Mouse (Mus musculus) intestine, embryonic 15.5 days (tissue): Measurements from ENCODE around the gene Ddx4. TPM values are rescaled to one million over a fixed set of nuclear protein-coding genes. Genes with fewer than 3 reads are reported as not detected.

ENCODE experiments used
- ATAC-seq: fragments of 200-750 bp; cut with Nextera tagmentation; 2 replicates; pipeline ENCODE4 v1.8.0; 2017; ENCODE audit warnings: moderate TSS enrichment, moderate library complexity
- H3K27ac ChIP-seq: fragments of 300-500 bp; sonication (generic); 2 replicates; pipeline ENCODE4 v1.5.1; 2015; ENCODE audit warnings: mild to moderate bottlenecking, inconsistent platforms
- H3K27me3 ChIP-seq: fragments of 300-500 bp; sonication (generic); replicated peaks from 2 replicates; pipeline ENCODE4 v1.6.1; 2015; ENCODE audit warnings: inconsistent platforms
- H3K36me3 ChIP-seq: fragments of 300-500 bp; sonication (generic); 2 replicates; pipeline ENCODE4 v1.6.1; 2015; ENCODE audit warnings: inconsistent platforms
- H3K4me1 ChIP-seq: fragments of 300-500 bp; sonication (generic); replicated peaks from 2 replicates; pipeline ENCODE4 v1.6.1; 2015; ENCODE audit warnings: inconsistent platforms
- H3K4me2 ChIP-seq: fragments of 300-500 bp; sonication (generic); replicated peaks from 2 replicates; pipeline ENCODE4 v1.6.1; 2015; ENCODE audit warnings: mild to moderate bottlenecking, inconsistent platforms
- H3K4me3 ChIP-seq: fragments of 300-500 bp; sonication (generic); replicated peaks from 2 replicates; pipeline ENCODE4 v1.5.1; 2015; ENCODE audit warnings: inconsistent platforms
- H3K9ac ChIP-seq: fragments of 300-500 bp; sonication (generic); 2 replicates; pipeline ENCODE4 v1.6.1; 2015; ENCODE audit warnings: inconsistent platforms
- H3K9me3 ChIP-seq: fragments of 300-500 bp; sonication (generic); 2 replicates; pipeline ENCODE4 v1.6.1; 2016; ENCODE audit warnings: inconsistent platforms
- WGBS: fragments of 180-500 bp; shearing (Covaris S2); methylation state at CpG from one replicate; pipeline ENCODE4 v1.1.7; 2015; 5-methylcytosine and 5-hydroxymethylcytosine counted together
- polyA plus RNA-seq: library from polyadenylated mRNA; unstranded; fragments of >200 nt; fragmentation: Nextera tagmentation; extraction: Ambion mirVana; gene quantifications from 2 replicates; pipeline ENCODE4 v1.2.1, GENCODE M21; 2015

Gene Ddx4
- polyA plus RNA-seq = 0.25 and 0.52 TPM in 2 replicates

DNA sequence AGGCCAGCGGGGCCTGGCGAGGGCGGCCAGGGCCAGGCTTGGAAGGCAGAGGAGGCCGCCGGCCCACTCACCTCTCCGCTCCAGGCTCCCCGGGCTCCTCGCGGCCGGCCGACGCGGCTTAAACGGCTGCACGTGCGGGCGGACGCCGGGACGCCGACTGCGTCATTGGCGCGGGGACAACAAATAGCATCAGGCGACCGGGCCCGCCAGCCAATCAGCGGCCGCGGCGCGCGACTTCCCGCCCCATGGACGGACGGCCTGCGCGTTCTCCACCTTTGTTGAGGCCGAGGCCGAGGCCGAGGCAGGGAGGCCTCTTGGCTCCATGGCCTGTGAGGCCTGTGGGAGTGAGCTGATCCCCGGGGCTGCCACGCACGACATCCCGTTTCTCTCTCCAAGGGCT lies at the start of gene Ddx4:
Gene Ddx4, minus strand, starts transcription at position 271 of the 400 bp plus-strand sequence.
- H3K27ac ChIP-seq = no peak within 1 kb of the TSS
- no peak within 1 kb of the TSS for H3K4me3 ChIP-seq
- H3K36me3 ChIP-seq = no peaks in the 10 kb centered on the region
- H3K4me1 ChIP-seq = no peaks in the 10 kb centered on the region
- H3K9ac ChIP-seq = no peak within 1 kb of the TSS
- H3K9me3 ChIP-seq = 0 out of 2 replicates have a peak, but pooled peaks cover 4% of the 10 kb centered on the region
- no peaks in the 10 kb centered on the region for H3K27me3 ChIP-seq
- H3K4me2 ChIP-seq = no peak within 1 kb of the TSS
- ATAC-seq = no peak
- 69% methylated on average over 45 of the region's 45 CpGs for WGBS

DNA sequence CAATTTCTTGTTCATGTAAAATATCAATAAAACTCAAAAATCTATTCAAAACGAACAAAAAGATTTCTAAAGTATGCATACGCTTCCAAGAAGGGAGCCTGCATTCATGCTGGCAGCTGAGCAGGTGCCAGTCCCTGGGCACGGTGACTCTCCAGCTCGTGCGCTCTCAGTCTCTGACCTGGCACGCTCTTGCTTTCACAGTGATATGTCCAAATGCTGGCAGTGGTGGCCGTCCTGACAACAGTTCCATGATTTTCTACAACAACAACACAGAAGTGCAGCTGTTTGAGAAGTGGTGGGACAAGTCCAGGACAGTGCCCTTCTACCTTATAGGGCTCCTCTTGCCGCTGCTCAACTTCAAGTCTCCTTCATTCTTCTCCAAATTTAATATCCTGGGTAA lies 49.0 kb upstream of the Ddx4 start:
- H3K9ac ChIP-seq = no peak overlapping the region
- WGBS = 89% methylated on average over 8 of the region's 8 CpGs

DNA sequence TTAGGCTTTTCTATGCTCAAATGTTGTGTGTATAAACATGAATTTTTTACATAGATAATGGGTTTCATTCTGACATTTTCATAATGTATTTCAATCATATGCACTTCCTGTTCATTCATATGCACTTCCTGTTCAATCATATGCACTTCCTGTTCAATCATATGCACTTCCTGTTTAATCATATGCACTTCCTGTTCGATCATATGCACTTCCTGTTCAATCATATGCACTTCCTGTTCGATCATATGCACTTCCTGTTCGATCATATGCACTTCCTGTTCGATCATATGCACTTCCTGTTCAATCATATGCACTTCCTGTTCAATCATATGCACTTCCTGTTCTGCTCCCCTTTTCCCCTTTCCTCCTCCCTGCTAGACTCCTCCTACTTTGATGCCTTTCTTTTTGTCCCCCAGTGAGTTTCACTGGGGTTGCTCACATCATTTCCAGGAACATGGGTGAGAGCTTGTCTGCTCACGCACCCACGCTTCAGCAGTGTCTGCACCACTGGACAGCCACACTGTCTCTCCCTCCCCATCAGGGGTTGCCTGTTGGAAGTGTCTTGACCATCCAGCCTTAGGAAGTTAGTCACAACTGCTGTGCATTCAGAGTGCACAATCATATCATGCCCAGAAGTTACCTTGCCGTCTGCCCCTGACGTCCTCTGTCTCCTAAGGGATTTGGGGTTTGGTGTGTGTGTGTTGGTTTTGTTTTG lies 43.4 kb upstream of the Ddx4 start:
- WGBS = 95% methylated on average over 8 of the region's 8 CpGs

More for the DNA sequence above, 49.0 kb upstream of the Ddx4 start:
- H3K4me1 ChIP-seq = no peaks in the 10 kb centered on the region
- H3K36me3 ChIP-seq = no peaks in the 10 kb centered on the region; the same call in 1 of the 2 replicates
- H3K27ac ChIP-seq = no peak overlapping the region
- H3K9me3 ChIP-seq = no peaks in the 10 kb centered on the region
- no peaks in the 10 kb centered on the region for H3K27me3 ChIP-seq
- ATAC-seq = no peak
- H3K4me3 ChIP-seq = no peak overlapping the region
- no peak overlapping the region for H3K4me2 ChIP-seq

DNA sequence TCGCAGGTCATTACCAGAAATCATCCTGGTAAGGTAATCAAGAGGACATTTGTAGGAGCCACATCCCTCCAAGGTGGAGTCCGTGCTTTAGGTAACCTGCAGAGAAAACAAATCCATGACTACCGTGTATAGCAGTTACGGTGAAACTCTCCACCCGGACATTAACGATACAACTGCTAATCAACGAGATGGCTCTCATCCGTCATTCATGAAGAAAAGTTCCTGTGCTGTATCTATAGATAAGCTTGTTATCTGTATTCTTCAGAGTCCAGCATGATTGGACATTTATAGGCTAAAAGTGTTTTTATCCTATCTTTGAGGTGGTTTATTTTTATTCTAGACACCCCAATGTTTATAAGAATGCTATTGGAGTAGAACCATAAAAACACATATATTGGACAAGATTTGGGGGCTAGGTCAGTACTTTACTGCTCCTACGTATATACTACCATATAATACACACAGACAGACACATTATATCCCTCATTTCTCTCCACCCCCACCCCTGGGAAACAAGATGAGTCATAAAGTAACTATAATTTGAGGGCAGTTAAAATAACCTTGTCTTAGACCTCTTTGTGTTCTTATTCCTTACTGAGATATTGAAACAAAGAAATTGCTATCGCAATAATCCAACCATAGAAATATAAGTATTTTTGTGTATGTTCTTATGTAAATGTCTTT lies 40.7 kb upstream of the Ddx4 start:
- WGBS = 79% methylated on average over 10 of the region's 10 CpGs
- Histone ChIP-seq H3K4me3 (no peak overlapping the region), H3K36me3 (peaks cover 6% of the 10 kb centered on the region; the same call in 1 of the 2 replicates), H3K27ac (no peak overlapping the region), H3K27me3 (no peaks in the 10 kb centered on the region), H3K4me2 (no peak overlapping the region), H3K9ac (no peak overlapping the region), H3K9me3 (no peaks in the 10 kb centered on the region), H3K4me1 (no peaks in the 10 kb centered on the region)
- peak; percentile 56 for ATAC-seq

More for the DNA sequence above, 43.4 kb upstream of the Ddx4 start:
- H3K36me3 ChIP-seq = peaks cover 6% of the 10 kb centered on the region
- H3K4me1 ChIP-seq = no peaks in the 10 kb centered on the region
- H3K27me3 ChIP-seq = no peaks in the 10 kb centered on the region
- no peak overlapping the region for H3K9ac ChIP-seq
- H3K4me2 ChIP-seq = no peak overlapping the region
- H3K27ac ChIP-seq = no peak overlapping the region
- no peaks in the 10 kb centered on the region for H3K9me3 ChIP-seq
- no peak overlapping the region for H3K4me3 ChIP-seq
- no peak for ATAC-seq

DNA sequence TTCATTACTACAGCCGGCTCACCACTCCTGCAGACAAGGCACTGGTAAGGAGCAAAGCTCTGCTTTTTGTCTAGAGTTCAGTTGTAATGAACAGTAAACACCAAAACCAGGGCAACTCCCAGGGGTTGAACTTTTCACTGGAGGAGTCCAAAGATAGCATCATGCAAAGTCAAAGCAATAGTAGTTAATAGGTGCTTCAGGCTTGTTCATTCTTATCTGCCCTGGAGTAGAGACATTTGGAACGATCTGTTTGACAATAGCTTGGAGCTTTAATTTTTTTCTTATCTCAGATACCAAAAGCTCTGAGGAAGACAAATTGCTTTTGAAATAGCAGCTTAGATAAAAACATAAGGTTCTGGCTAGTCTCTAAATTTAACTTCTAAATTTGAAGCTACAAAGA lies 33.9 kb upstream of the Ddx4 start:
- H3K36me3 ChIP-seq = no peaks in the 10 kb centered on the region
- WGBS = 27% methylated on average over 2 of the region's 2 CpGs
- H3K9me3 ChIP-seq = no peaks in the 10 kb centered on the region
- ATAC-seq = no peak
- no peak overlapping the region for H3K9ac ChIP-seq
- H3K4me1 ChIP-seq = no peaks in the 10 kb centered on the region
- H3K4me2 ChIP-seq = no peak overlapping the region
- no peaks in the 10 kb centered on the region for H3K27me3 ChIP-seq
- H3K27ac ChIP-seq = no peak overlapping the region
- H3K4me3 ChIP-seq = no peak overlapping the region

DNA sequence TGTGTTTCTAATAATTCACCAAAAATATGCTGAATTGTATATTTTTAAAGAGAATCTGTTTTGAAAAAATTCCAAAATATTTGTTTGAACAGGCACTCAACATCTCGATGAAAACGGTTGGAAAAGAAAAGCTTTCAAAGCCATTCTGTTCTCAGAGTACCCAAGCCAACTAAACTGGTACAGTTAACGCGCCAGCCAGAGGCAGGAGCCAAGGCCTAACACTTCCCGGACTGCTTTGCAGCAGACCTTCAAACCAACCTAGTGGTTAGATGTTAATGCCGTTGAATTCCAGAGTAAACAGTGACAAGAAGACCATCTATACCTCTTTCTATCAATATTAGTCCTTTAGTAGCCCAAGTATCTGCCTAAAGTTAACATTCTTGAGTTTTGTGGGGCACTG lies 31.7 kb upstream of the Ddx4 start:
- no peak overlapping the region for H3K9ac ChIP-seq
- no peak overlapping the region for H3K4me2 ChIP-seq
- no peaks in the 10 kb centered on the region for H3K4me1 ChIP-seq
- no peaks in the 10 kb centered on the region for H3K36me3 ChIP-seq
- H3K4me3 ChIP-seq = no peak overlapping the region
- H3K27me3 ChIP-seq = no peaks in the 10 kb centered on the region
- H3K27ac ChIP-seq = no peak overlapping the region
- no peak for ATAC-seq
- WGBS = 80% methylated on average over 6 of the region's 6 CpGs
- no peaks in the 10 kb centered on the region for H3K9me3 ChIP-seq

DNA sequence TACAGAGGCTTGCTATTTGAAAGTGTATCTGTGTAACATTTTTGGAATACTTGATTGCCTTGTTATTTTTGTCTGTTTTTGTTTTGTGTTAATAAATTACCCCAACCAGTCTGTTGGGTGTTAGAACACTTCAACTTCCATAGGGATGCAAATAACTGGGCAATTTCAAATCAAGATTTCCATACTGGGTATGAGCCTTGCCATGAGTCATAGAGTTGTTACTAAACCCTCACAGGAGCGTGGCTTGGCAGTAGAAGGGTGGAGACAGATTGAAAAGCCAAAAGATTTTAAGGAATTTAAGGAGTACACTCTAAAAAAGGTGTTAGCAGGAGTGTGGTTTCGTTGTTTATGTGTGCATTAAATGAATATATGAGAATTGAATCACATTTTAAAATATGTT lies 31.0 kb upstream of the Ddx4 start:
- no peaks in the 10 kb centered on the region for H3K9me3 ChIP-seq
- H3K9ac ChIP-seq = no peak overlapping the region
- no peaks in the 10 kb centered on the region for H3K4me1 ChIP-seq
- H3K4me2 ChIP-seq = no peak overlapping the region
- no peak overlapping the region for H3K4me3 ChIP-seq
- H3K27me3 ChIP-seq = no peaks in the 10 kb centered on the region
- no peak overlapping the region for H3K27ac ChIP-seq
- WGBS = 75% methylated on average over 2 of the region's 2 CpGs
- no peaks in the 10 kb centered on the region for H3K36me3 ChIP-seq
- no peak for ATAC-seq

DNA sequence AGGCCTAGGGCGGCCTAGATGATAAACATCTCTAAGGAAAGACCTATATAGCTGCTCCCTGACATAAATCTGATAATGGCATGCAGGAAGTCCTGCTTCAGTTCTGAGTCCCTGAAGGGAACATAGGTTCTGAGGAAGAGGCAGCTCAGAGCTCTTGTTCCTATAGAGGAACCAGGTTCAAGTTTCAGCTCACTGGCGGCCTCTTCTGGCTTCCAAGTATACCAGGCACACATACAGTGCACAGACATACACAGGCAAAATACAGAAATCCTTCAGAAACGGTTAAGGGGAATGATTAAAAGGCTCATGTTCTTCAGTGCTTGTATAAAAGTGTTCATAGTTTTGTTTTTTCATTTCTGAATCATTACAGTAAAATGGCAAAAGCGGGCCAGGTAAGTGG lies 25.9 kb upstream of the Ddx4 start:
- Histone ChIP-seq H3K9me3 (no peaks in the 10 kb centered on the region), H3K9ac (no peak overlapping the region), H3K36me3 (no peaks in the 10 kb centered on the region), H3K27ac (no peak overlapping the region), H3K4me3 (no peak overlapping the region), H3K4me1 (no peaks in the 10 kb centered on the region), H3K4me2 (no peak overlapping the region), H3K27me3 (no peaks in the 10 kb centered on the region)
- WGBS = 92% methylated on average over 4 of the region's 4 CpGs
- no peak for ATAC-seq

DNA sequence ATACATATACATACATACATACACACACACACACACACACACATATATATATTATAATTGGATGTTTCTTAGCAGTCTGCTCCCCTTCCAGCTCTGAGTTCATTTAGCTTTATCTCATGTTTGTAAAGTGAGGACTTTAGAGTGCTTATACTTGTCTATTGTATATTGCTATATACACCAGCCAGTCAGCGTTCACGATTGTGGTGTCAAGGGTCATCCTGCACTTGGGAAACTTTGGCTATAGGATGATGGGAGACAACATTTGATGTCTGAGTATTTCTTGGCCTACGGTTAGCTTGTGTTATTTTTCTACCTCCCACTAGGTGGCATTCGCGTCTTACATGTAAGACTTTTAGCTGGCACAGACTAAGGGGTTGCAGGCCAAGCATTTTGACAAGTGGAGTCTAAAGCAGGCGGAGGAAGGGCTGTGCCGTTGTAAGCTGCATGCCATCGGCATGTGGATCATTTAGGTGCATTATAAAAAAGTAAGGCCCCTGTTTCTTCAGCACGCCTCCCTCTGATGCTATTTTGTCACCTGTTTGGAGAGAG lies 21.7 kb upstream of the Ddx4 start:
- Histone ChIP-seq H3K27me3 (no peaks in the 10 kb centered on the region), H3K27ac (no peak overlapping the region), H3K9ac (no peak overlapping the region), H3K4me1 (no peaks in the 10 kb centered on the region), H3K4me3 (no peak overlapping the region), H3K9me3 (no peaks in the 10 kb centered on the region), H3K4me2 (no peak overlapping the region), H3K36me3 (no peaks in the 10 kb centered on the region)
- 12% methylated on average over 9 of the region's 9 CpGs for WGBS
- peak; percentile 86 for ATAC-seq

DNA sequence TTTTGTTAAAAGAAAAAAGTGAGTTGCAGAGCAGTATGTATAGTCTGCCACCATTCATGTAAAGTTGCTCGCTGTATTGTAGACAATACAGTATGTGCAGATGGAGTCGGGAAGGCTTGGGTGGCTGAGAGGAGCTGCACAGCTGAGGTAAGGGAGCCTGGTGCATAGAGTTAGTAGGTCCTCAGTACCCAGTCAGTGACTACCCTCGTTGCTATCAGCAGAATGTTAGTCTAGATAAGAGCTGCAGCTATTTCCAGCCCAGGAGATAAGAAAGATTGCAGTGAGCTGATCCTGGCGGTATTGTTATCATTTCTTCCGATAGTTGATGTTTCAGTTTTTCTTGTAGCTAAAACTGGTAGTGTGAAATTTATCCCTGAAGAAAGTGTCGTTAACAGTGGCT lies 20.5 kb upstream of the Ddx4 start:
- H3K4me1 ChIP-seq = no peaks in the 10 kb centered on the region
- no peaks in the 10 kb centered on the region for H3K27me3 ChIP-seq
- H3K9me3 ChIP-seq = no peaks in the 10 kb centered on the region
- ATAC-seq = peak; percentile 62; the same call in 1 of the 2 replicates
- H3K27ac ChIP-seq = no peak overlapping the region
- H3K9ac ChIP-seq = no peak overlapping the region
- H3K36me3 ChIP-seq = no peaks in the 10 kb centered on the region
- H3K4me3 ChIP-seq = no peak overlapping the region
- WGBS = 63% methylated on average over 6 of the region's 6 CpGs
- no peak overlapping the region for H3K4me2 ChIP-seq

DNA sequence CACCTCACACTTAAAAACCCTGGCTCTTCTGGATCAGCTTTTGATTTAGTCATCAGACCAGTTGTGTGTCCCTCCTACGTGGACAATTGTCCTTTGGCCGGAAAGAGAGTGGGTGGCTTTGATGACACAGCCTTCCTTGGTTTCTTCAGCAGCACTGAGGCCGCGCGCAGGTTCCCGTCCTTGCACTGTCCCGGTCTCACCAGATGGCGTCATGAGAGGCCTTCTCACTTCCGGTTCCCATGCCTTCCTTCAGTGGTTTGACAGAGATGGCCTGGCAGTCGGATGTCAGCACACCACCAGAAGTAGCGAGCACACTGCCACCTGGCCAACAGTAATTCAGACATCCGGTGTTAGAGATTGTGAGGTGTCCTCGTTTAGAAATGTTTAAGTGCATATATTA lies 19.4 kb upstream of the Ddx4 start:
- Histone ChIP-seq H3K4me1 (no peaks in the 10 kb centered on the region), H3K4me3 (no peak overlapping the region), H3K9ac (no peak overlapping the region), H3K4me2 (no peak overlapping the region), H3K9me3 (no peaks in the 10 kb centered on the region), H3K27ac (no peak overlapping the region), H3K36me3 (no peaks in the 10 kb centered on the region), H3K27me3 (no peaks in the 10 kb centered on the region)
- no peak for ATAC-seq
- WGBS = 71% methylated on average over 13 of the region's 13 CpGs

DNA sequence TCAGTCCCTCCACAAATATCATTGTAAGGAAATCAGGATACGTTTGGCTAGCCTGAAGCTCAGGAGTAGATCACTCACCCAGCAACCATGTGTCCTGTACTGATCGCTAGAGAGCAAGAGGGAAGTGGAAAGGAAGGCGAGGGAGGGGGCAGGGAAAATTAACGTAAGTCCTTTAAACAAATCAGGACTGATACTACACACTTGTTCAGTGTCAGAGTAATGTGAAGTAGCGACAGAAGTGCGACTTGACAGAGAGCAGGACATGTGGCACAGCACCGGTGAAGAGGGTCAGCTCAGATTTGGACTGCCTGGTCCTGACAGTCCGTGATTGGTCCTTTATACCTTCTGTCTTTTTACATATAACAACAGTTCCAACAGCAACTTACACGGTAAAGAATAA lies 14.9 kb upstream of the Ddx4 start:
- no peak for ATAC-seq
- WGBS = 67% methylated on average over 9 of the region's 9 CpGs
- Histone ChIP-seq H3K9me3 (no peaks in the 10 kb centered on the region), H3K27ac (no peak overlapping the region), H3K4me3 (no peak overlapping the region), H3K27me3 (no peaks in the 10 kb centered on the region), H3K4me2 (no peak overlapping the region), H3K4me1 (no peaks in the 10 kb centered on the region), H3K9ac (no peak overlapping the region), H3K36me3 (no peaks in the 10 kb centered on the region)
